Mouse (Mus musculus) left cerebral cortex, postnatal 4 days (tissue): ENCODE data around the gene Sema3g. TPM values are rescaled to one million over a fixed set of nuclear protein-coding genes. Genes with fewer than 3 reads are reported as not detected.
A peak's percentile ranks its signal among the peaks of the same experiment; 100 is the strongest.

Source experiments
- DNase-seq: peaks from one replicate; pipeline ENCODE4 v3.0.0-alpha.2; 2022
- intact Hi-C: fragments of 180-260 bp; cut with DNase I; formaldehyde crosslinking; loops from one replicate; pipeline ENCODE4 v1.15.1; 2025
- total RNA-seq, 2 experiments: library from RNA; stranded (reverse); gene quantifications; 2 replicates each; pipeline ENCODE4 v1.2.3; 2021

Sema3g gene
- total RNA-seq, 2 experiments from 2014 or later, result 2.5 to 2.6 TPM

- DNase-seq, result peak; percentile 51
- intact Hi-C loops, result no loop called here
Observed at GRCm38 (mm10) chr14:31194891-31195513, 22.7 kb upstream of the Sema3g start.

- DNase-seq, result no peak
- intact Hi-C loops, result no loop called here
Observed at GRCm38 (mm10) chr14:31195521-31195920, 22.1 kb upstream of the Sema3g start.

GRCm38 (mm10) chr14:31195968-31196367, 21.7 kb upstream of the Sema3g start:
- peak; percentile 43 for DNase-seq
- intact Hi-C loops, result no loop called here

- intact Hi-C loops, result no loop called here
- no peak for DNase-seq
Observed at GRCm38 (mm10) chr14:31197547-31198516, 19.8 kb upstream of the Sema3g start.

- no peak for DNase-seq
- intact Hi-C loops, result no loop called here
Observed at GRCm38 (mm10) chr14:31199599-31199998, 18.1 kb upstream of the Sema3g start.

GRCm38 (mm10) chr14:31200038-31200437, 17.6 kb upstream of the Sema3g start:
- intact Hi-C loops, result no loop called here
- no peak for DNase-seq

- DNase-seq, result no peak
- intact Hi-C loops, result no loop called here
Observed at GRCm38 (mm10) chr14:31204844-31205243, 12.8 kb upstream of the Sema3g start.

- no peak for DNase-seq
- intact Hi-C loops, result no loop called here
Observed at GRCm38 (mm10) chr14:31205244-31205561, 12.5 kb upstream of the Sema3g start.

- intact Hi-C loops, result no loop called here
- DNase-seq, result peak; percentile 62
Observed at GRCm38 (mm10) chr14:31205562-31206467, 11.8 kb upstream of the Sema3g start.

- intact Hi-C loops, result no loop called here
- DNase-seq, result peak; percentile 99
Observed at GRCm38 (mm10) chr14:31206472-31206981, 11.1 kb upstream of the Sema3g start.

GRCm38 (mm10) chr14:31207070-31207830, 10.4 kb upstream of the Sema3g start:
- intact Hi-C loops, result no loop called here
- no peak for DNase-seq

GRCm38 (mm10) chr14:31208084-31208483, 9.6 kb upstream of the Sema3g start, which contains the start of gene Tnnc1:
TSS of gene Tnnc1 (plus strand) at chr14:31208312.
- DNase-seq, result no peak
- intact Hi-C loops, result no loop called here

GRCm38 (mm10) chr14:31209133-31209557, 8.5 kb upstream of the Sema3g start:
- no peak for DNase-seq
- intact Hi-C loops, result no loop called here

- DNase-seq, result no peak
- intact Hi-C loops, result no loop called here
Observed at GRCm38 (mm10) chr14:31211854-31212253, 5.8 kb upstream of the Sema3g start.

- no peak for DNase-seq
- intact Hi-C loops, result no loop called here
Observed at GRCm38 (mm10) chr14:31212499-31212898, 5.2 kb upstream of the Sema3g start.

GRCm38 (mm10) chr14:31213868-31214267, 3.8 kb upstream of the Sema3g start:
- intact Hi-C loops, result no loop called here
- DNase-seq, result no peak

GRCm38 (mm10) chr14:31214684-31215083, 3.0 kb upstream of the Sema3g start:
- intact Hi-C loops, result no loop called here
- no peak for DNase-seq

GRCm38 (mm10) chr14:31215157-31216002, 2.3 kb upstream of the Sema3g start:
- intact Hi-C loops, result no loop called here
- DNase-seq, result peak; percentile 78

- intact Hi-C loops, result no loop called here
- DNase-seq, result no peak
Observed at GRCm38 (mm10) chr14:31216846-31217245, 814 bp upstream of the Sema3g start, which contains the start of gene Nisch. TSS of gene Nisch (minus strand) at chr14:31216946.
